Mouse (Mus musculus) testis, adult 2 months (tissue): ENCODE data around the gene Prox1.

Experiments
- CTCF ChIP-seq: fragments of 200-500 bp; IDR thresholded peaks from 2 replicates; pipeline ENCODE4 v1.5.1; 2012; ENCODE audit warnings: low read depth, mild to moderate bottlenecking, inconsistent platforms, low read length, moderate library complexity; ENCODE audit not compliant: control insufficient read depth, insufficient read depth, insufficient replicate concordance
- POLR2A ChIP-seq: fragments of 200-500 bp; IDR thresholded peaks from 2 replicates; pipeline ENCODE4 v1.6.1; 2012; ENCODE audit warnings: low read depth, mild to moderate bottlenecking, inconsistent platforms, low read length, moderate library complexity; ENCODE audit not compliant: control insufficient read depth

GRCm38 (mm10) chr1:190163471-190163870, 7.0 kb downstream of the Prox1 start:
- TF ChIP-seq POLR2A = no peak
- TF ChIP-seq CTCF = no peak
